Comparison of ENCODE assay signal across 15 mouse cellular contexts in genomic region chr14:122385758-122386157, GRCm38 (mm10).
DNase-seq lines count a peak whose midpoint lies in the region.
"Had no signal": no experiment of that assay in that cellular context is flagged by ENCODE, and none has a peak within 500 bp of the region (broad histone marks: within the 10 kb centered on the region; RNA-seq: fewer than 3 reads in every experiment).

No protein-coding gene starts in this region.

- no peaks in the 10 kb centered on the region for H3K4me1 ChIP-seq in heart, embryonic 10.5 days
- H3K4me1 ChIP-seq in limb, embryonic 10.5 days = peaks cover 53% of the 10 kb centered on the region
- H3K4me1 ChIP-seq: embryonic facial prominence, embryonic 13.5 days; embryonic facial prominence, embryonic 15.5 days had no signal

- no peaks in the 10 kb centered on the region for H3K9me3 ChIP-seq in heart, embryonic 10.5 days
- no peaks in the 10 kb centered on the region for H3K9me3 ChIP-seq in limb, embryonic 10.5 days (replicated peaks)
- H3K9me3 ChIP-seq: embryonic facial prominence, embryonic 13.5 days; embryonic facial prominence, embryonic 15.5 days; forebrain, embryonic 12.5 days had no signal

- no peaks in the 10 kb centered on the region for H3K36me3 ChIP-seq in heart, embryonic 10.5 days
- H3K36me3 ChIP-seq in limb, embryonic 10.5 days = no peaks in the 10 kb centered on the region
- H3K36me3 ChIP-seq: embryonic facial prominence, embryonic 13.5 days; embryonic facial prominence, embryonic 15.5 days; forebrain, embryonic 12.5 days had no signal

- no peak overlapping the region for H3K4me3 ChIP-seq in heart, embryonic 10.5 days
- no peak overlapping the region for H3K4me3 ChIP-seq in limb, embryonic 10.5 days
- H3K4me3 ChIP-seq: embryonic facial prominence, embryonic 13.5 days; embryonic facial prominence, embryonic 15.5 days; erythroblast, embryonic 14.5 days; forebrain, embryonic 12.5 days had no signal

- no peak overlapping the region for H3K27ac ChIP-seq in heart, embryonic 10.5 days
- no peak overlapping the region for H3K27ac ChIP-seq in limb, embryonic 10.5 days
- H3K27ac ChIP-seq: embryonic facial prominence, embryonic 13.5 days; embryonic facial prominence, embryonic 15.5 days; forebrain, embryonic 12.5 days had no signal

- DNase-seq in cerebellum, postnatal 25 days = peak; percentile 48 to 53
- no peak for DNase-seq in cerebellum, postnatal 4 days (ENCODE audit: low spot score in 2 of 2)
- DNase-seq in heart, embryonic 10.5 days (ENCODE audit: low spot score) = peak; percentile 16
- DNase-seq in heart, adult 8-10 months (ENCODE audit: low spot score) = no peak
- DNase-seq in limb, embryonic 10.5 days (ENCODE audit: low spot score) = peak; percentile 28
- DNase-seq in layer of hippocampus, adult 9-10 months (ENCODE audit: low spot score) = no peak
- DNase-seq: adrenal gland, adult 2 months; adrenal gland, postnatal 10 days; adrenal gland, postnatal 25 days; cerebellum, adult 11 months; embryo, embryonic 11 days had no signal

- whole genome bisulfite sequencing in heart, embryonic 10.5 days = 85% methylated on average over 5 of the region's 5 CpGs
- 94% methylated on average over 5 of the region's 5 CpGs for WGBS in limb, embryonic 10.5 days

- no peaks in the 10 kb centered on the region for H3K27me3 ChIP-seq in heart, embryonic 10.5 days (ENCODE audit: insufficient read depth, poor library complexity, severe bottlenecking)
- no peaks in the 10 kb centered on the region for H3K27me3 ChIP-seq in limb, embryonic 10.5 days (ENCODE audit: low read depth, poor library complexity, severe bottlenecking)
- H3K27me3 ChIP-seq: embryonic facial prominence, embryonic 15.5 days had no signal

Comparison
In these comparisons a context has a peak if more than half of its experiments do, and no peak if none do; other contexts are left out.
1. DNase-seq: peak in cerebellum, postnatal 25 days (2 of 2), heart, embryonic 10.5 days (single experiment) and limb, embryonic 10.5 days (single experiment); none in cerebellum, postnatal 4 days (0 of 2), heart, adult 8-10 months (single experiment) and layer of hippocampus, adult 9-10 months (single experiment).